Mouse (Mus musculus) mesoderm, embryonic 11.5 days (tissue): Measurements from ENCODE around the gene Rfpl4.
"Not testable (repeated sequence)": the region's sequence is repeated elsewhere in the genome, so short reads cannot be mapped to it uniquely, and the experiment has no call there.

Source experiments
- DNase-seq: peaks from one replicate; pipeline ENCODE4 v3.0.0-alpha.2; 2012; ENCODE audit warnings: low read depth, low spot score

The Rfpl4 gene

DNA sequence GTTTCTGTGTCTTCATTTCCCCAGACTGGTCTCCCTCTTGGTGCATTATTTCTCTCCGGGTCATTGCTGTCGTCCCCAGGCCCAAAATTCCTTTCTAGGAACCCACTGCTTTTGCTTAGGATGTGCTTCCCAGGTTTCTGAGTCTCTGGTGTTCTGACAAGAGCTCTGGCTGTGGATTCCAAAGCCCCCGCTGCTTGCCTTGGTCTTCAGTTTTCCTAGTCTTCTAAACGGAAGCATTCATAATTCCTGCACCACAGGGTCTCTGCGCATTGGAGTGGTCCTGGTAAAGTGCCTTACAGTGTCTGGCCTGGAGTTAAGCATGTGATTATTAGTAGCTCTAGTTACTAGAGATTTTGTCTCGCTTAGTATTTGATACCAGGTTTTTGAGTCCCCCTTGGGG lies 35.9 kb downstream of the Rfpl4 start:
- peak; percentile 42 for DNase-seq

DNA sequence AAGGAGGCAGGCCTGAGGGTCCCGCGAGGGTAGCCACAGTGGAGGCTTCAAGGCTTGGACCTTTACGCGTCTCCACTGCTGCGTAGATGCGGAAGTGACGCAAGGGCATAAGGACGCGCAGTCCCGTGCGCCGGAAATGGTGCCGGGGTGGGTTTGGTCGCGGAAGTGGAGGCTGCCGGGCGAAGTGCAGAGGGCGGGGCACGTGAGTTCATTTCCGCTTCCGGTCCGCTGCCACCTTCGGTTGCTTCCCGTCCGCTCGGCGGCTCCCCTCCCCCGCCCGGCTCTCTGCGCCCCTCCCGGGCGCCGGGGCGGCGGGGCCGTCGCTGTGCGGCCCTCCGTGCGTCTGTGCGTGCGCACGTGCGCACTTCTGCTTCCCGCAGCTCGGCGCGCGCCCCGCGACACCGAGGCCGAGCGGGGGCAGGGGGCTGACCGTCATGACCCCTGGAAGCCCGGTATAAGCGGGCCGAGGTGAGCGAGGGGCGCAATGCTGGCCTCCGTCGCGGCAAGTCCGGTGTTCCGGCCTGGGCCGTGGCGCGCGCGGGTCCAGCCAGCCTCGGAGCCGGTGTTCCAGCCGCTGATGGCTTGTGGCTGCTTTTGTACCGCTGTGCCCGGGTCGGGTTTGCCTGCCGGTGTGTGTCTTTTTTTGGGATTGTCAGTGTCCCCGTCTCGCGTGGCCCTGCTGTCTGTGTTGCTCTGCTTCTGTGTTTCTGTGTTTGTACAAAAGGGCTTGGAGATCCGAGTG lies 36.6 kb downstream of the Rfpl4 start, which contains the start of gene Epn1:
Gene Epn1, plus strand, starts transcription at position 226 of the 742 bp plus-strand sequence.
- DNase-seq: peak; percentile 97

DNA sequence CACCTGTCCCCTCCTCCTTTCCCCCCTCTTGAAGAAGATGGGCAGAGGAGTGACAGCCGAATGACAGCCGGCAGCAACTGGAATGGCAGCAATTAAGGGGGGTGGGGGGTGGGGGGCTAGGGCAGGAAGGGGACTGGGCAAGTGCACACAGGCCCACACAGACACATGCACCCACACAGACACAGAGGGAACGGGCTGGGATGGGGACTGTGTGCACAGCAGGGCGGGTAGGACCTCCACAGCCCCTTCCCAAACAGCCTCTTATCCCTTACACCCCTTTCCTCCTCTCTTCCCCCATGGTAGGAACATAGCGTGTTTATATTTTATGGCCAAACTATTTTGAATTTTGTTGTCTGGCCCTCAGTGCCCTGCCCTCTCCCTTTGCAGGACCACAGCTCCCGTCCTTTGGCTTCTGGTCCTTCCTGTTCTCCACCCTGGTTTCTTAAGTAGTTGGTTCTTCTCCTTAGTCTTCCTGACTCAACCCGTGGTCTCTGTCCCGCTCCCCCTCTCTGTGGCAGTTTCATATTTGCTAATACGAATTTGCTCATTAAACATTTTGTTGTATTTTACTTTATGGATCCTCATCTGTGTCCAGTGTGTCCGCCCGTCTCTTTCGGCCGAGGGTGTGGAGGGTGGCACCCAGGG lies 37.3 kb downstream of the Rfpl4 start:
- DNase-seq: not testable (repeated sequence)

DNA sequence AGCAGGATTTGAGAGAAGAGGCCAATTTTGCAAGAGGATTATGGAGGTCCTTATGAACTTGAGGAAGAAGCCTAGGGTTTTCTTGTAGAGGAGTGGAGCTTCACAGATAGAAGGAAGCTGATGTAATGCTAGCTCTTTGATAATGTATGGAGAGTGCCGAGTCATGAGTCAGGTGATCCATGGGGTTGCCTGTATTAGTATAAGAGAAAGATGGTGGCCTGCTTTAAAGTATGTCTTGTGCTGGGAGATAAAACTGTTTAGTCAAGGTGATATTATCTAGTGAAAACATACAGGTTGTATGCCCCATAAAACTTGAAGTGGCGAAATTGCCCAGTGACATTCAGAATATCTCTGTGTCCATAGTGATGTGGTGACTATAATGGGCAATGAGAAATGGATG lies 39.8 kb downstream of the Rfpl4 start:
- DNase-seq: no peak

DNA sequence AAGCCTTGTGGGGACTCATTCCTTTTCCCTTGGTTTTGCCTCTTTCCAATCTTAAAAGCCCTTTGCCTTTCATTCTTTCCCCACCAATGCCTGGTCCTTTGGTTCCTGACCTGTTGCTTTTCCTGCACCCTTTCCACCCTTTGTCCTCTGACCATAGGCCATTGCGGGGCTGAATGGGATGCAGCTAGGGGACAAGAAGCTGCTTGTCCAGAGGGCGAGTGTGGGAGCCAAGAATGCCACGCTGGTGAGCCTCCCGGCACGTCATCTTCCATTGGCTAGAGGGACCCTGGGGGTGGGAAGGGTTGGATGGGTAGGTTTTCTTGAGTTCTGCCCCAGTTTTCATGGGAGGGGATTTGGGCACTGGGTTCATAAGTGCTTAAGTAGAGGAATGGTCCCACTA lies 41.8 kb downstream of the Rfpl4 start:
- DNase-seq: no peak

DNA sequence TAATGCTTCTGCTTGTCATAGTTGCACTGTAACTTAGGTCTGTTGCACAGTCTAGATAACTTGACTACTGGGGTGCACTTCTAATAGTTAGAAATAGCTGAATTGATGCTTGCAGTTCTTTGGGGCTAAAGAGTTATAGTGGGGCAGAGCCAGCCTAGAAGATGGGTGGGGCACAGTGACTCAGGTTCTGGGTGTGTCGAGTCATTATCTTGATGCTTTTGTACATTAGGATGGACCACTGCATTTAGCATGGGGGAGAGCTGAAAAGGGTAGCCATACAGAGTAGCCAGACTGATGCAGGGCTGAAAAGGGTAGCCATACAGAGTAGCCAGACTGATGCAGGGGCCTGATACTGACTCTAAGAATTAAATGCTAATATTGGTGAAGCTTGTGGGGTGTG lies 43.2 kb downstream of the Rfpl4 start:
- no peak for DNase-seq

DNA sequence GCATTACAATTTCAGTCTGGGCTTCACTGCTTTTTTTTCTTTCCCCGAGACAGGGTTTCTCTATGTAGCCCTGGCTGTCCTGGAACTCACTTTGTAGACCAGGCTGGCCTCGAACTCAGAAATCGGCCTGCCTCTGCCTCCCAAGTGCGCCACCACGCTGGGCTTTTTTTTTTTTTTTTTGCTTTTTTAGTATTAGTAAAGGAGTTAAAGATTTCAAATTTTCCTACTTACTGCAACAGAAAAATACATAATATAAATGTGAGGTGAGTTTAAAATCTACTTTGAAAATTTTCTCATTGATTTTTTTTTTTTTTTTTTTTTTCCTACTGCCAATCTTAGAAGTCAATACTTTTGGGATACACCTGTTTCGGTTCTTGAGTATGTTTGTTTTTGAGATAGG lies 51.9 kb downstream of the Rfpl4 start:
- no peak for DNase-seq

DNA sequence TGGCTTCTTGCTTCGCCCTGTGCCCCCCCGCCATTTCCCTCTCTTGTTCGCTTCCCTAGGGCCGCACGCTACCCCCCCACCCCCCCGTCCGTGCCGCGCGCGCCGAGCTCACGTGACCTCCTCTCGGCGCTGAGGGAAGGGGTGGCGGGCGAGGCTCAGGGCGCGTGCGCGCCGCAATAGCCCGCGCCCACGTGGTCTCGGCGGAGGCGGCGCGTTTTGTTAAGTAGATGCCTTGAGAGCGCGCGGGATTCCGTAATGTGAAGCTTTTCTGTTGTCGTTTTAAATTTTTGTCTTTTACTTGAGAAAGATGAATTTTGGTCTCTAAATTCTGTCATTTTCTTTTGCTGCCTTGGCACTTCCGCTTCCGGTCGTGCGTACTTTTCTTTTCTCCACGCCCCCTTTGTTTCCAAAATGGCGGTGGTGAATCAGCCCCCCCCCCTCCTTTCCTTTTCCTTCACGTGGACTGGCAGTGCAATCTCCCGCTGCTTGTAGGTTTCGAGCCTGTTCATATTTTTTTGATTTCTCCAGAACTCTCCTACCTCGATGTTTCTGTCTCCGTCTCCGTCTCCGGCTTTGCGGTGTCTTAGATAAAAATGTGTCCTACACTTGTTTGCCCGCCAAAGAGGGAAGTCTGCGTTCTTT lies 54.3 kb downstream of the Rfpl4 start:
- DNase-seq: peak; percentile 88

DNA sequence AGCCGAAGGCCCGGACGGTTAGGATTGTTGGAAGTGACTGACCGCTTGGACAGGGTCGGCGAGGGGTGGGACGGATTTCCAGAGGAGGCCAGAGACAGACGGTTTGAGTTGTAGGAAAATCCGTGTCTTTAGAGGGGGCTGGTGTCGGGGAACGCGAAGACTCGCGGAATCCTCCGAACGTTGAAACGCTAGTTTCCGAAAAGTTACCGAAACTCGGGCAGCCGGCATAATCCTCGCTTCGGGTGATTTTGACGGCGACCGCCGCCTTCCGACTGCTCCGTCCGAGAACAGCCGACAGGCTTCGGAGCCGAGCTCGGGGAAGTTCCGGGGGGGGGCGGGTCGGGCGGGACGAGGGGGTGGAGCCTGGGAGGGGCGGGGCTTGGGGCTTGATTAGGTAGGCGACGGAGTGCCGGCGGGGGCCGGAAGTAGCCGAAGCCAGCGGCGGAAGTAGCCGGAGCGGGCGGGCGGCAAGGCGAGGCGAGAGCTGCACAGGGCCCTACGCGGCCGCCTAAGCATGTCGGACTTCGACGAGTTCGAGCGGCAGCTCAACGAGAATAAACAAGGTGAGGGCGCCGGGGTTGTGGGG lies 54.9 kb downstream of the Rfpl4 start, which contains the start of gene U2af2:
Gene U2af2, plus strand, starts transcription at position 370 of the 586 bp plus-strand sequence.
- peak; percentile 93 for DNase-seq

DNA sequence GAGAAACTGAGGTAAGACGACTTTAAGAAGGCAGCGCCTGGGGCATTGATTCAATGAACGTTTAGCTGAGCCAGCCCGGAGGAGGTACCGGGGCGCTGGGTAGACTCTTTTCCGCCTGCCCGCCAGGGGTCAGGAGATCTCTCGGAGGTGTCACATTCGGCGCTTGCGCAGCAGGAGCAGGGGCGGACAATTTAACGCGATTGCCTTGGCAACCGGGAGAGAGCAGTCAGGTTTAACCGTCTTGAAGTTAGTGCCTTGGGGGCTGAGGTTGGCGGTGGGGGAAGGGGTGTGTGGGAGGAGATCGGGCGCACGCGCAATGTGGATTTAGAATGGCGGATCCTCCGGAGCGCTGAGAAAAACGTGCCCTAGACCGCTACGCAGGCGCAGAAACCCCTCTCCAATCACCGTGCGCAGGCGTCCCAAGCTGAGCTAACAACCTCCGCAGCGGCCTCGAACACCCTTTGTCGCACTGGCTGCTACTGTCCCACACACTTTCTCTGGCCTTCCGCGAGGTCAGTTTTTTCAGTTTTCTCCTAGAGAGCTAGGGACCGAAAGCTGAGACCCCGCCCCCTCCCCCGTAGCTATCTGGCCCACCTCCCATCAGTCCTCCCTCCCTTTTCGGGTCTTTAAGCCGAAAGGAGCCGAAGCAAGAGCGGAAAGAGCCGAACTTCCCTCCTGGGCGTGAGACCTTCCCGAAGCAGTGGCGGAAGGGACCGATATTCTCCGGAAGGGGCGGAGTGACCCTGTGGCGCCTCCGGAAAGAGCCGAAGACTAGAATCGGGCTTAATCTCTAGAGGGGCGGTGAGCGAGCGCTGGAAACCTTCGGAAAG lies 55.6 kb downstream of the Rfpl4 start:
- DNase-seq: peak; percentile 99

DNA sequence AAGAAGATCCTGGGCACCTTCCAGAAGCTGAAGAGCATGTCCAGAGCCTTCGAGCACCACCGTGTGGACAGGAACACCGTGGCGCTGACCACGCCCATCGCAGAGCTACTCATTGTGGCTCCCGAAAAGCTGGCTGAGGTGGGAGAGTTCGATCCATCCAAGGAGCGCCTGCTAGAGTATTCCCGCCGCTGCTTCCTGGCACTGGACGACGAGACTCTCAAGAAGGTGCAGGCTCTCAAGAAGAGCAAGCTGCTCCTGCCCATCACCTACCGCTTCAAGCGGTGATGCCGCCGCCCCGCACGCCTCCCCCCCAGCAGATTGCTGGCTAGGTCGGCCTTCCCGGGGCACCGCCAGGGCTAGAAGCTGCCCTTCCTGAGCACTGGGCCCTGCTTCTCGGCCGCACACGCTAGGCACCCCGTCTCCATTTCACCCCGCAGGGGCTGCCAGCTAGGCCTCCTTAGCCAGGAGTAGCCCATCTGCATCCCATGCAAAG lies 56.5 kb downstream of the Rfpl4 start:
- peak; percentile 84 for DNase-seq
